Comparison of ENCODE assay signal across 12 mouse cellular contexts in genomic region chr9:29433910-29434309, GRCm38 (mm10).
DNase-seq lines count a peak whose midpoint lies in the region; ATAC-seq lines count a peak whose summit lies in the region.
"Had no signal": no experiment of that assay in that cellular context is flagged by ENCODE, and none has a peak within 500 bp of the region (broad histone marks: within the 10 kb centered on the region; RNA-seq: fewer than 3 reads in every experiment).

No protein-coding gene starts in this region.

- intact Hi-C loops in heart, postnatal 25 days (cut with DNase I): no loop called here

- H3K4me1 ChIP-seq in embryonic facial prominence, embryonic 14.5 days (ENCODE audit: control insufficient read depth, insufficient read depth, low read length): peaks cover 9% of the 10 kb centered on the region

- H3K9ac ChIP-seq in embryonic facial prominence, embryonic 14.5 days (ENCODE audit: low read depth, low read length): no peak overlapping the region

- H3K4me3 ChIP-seq in embryonic facial prominence, embryonic 14.5 days (ENCODE audit: low read depth, low read length): no peak overlapping the region

- 5% methylated on average over 4 of the region's 4 CpGs for WGBS in embryonic facial prominence, embryonic 14.5 days

- H3K9me3 ChIP-seq in embryonic facial prominence, embryonic 14.5 days (ENCODE audit: control insufficient read depth, low read length): no peaks in the 10 kb centered on the region

- peak; percentile 67; the same call in 1 of the 2 replicates for ATAC-seq in embryonic facial prominence, embryonic 14.5 days (ENCODE audit: low read depth)
- ATAC-seq: inflammation-experienced regulatory T-cells, adult 6 months had no signal

- H3K36me3 ChIP-seq in embryonic facial prominence, embryonic 14.5 days (ENCODE audit: control insufficient read depth, insufficient read depth, low read length): no peaks in the 10 kb centered on the region

- DNase-seq in heart, adult 11 months: peak; percentile 75
- DNase-seq in heart, postnatal 25 days (ENCODE audit: low spot score): no peak
- DNase-seq in ES-CJ7 (ENCODE audit: low read depth, low spot score): peak; percentile 65
- peak; percentile 27 for DNase-seq in embryonic facial prominence, embryonic 14.5 days (ENCODE audit: low spot score)
- DNase-seq in mesoderm, embryonic 11.5 days (ENCODE audit: low read depth, low spot score): peak; percentile 73
- no peak for DNase-seq in layer of hippocampus, adult 9-11 months
- no peak for DNase-seq in frontal cortex, postnatal 36 days (ENCODE audit: low spot score in 2 of 2)
- no peak for DNase-seq in cerebellum, adult 11-12 months
- DNase-seq: adrenal gland, postnatal 36 days; cerebellum, postnatal 36 days had no signal

- no peaks in the 10 kb centered on the region for H3K27me3 ChIP-seq in embryonic facial prominence, embryonic 14.5 days (replicated peaks; ENCODE audit: control insufficient read depth, insufficient read depth, low read length)

- no peak overlapping the region for H3K27ac ChIP-seq in embryonic facial prominence, embryonic 14.5 days (replicated peaks; ENCODE audit: low read depth, low read length)

- H3K4me2 ChIP-seq in embryonic facial prominence, embryonic 14.5 days (ENCODE audit: low read depth, low read length): no peak overlapping the region
- H3K4me2 ChIP-seq: liver, embryonic 11.5 days had no signal

Comparison
In these comparisons a context has a peak if more than half of its experiments do, and no peak if none do; other contexts are left out.
1. DNase-seq: peak in heart, adult 11 months (single experiment), ES-CJ7 (single experiment), embryonic facial prominence, embryonic 14.5 days (single experiment) and mesoderm, embryonic 11.5 days (single experiment); none in heart, postnatal 25 days (single experiment), layer of hippocampus, adult 9-11 months (single experiment), frontal cortex, postnatal 36 days (0 of 2) and cerebellum, adult 11-12 months (single experiment).